Mouse (Mus musculus) retina, postnatal 7 days (tissue): ENCODE measurements at regions not wholly inside any gene's neighbourhood (a gene's known extent, or its start where the extent isn't known, plus 50 kb on each side); places are given as distances from the start of the nearest gene placed in this dataset.
"Not testable (repeated sequence)": the region's sequence is repeated elsewhere in the genome, so short reads cannot be mapped to it uniquely, and the experiment has no call there.

Experiments used
- DNase-seq: peaks from one replicate; pipeline ENCODE4 v3.0.0-alpha.2; 2012; ENCODE audit warnings: low read depth, low spot score

DNA sequence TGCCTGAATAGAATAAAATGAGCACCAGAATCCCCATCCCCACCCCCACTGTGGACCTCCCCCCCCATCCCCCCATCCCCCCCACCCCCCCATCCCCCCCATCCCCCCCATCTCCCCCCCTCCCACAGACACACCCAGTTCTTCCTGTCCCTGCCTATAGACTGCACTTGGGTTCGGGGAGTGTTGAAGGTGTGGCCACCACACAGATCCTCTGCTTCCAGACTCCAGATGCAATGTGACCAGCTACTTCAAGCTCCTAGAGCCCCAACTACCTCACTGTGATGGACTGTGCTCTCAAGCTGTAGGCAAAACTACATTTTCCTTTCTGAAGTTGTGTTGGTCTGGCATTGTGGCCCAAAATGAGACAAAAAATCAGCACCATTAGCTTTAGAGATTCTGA is 138.3 kb upstream of the Rybp start:
- no peak for DNase-seq

DNA sequence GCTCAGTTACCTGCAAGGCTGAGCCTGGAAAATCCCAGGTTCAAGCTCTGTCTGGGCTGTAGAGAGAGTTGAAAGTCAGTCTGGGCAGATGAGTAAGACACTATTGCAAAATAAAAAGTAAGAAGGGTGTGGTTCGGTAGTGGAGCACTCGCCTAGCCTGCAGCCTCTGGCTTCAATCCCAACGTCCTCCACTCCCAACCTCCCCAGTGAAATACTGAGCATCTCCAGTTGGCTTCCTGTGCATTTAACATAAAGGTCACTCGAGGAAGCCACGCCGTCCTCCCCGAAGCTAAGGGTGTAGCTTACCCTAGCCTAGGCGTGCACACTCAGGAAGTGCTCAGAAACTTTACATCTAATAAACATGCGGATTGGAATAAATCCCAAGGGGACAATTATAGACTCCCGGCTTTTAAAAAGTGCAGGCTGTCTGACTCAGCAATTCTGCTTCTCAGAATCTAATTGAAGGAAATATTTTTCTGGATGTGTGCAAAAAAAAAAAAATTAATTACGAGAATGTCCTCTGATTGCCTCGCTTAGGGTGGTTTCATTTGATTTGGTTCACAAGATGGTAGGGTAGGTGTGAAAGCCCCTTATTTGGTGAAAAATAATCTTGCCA is 137.6 kb upstream of the Rybp start:
- no peak for DNase-seq

DNA sequence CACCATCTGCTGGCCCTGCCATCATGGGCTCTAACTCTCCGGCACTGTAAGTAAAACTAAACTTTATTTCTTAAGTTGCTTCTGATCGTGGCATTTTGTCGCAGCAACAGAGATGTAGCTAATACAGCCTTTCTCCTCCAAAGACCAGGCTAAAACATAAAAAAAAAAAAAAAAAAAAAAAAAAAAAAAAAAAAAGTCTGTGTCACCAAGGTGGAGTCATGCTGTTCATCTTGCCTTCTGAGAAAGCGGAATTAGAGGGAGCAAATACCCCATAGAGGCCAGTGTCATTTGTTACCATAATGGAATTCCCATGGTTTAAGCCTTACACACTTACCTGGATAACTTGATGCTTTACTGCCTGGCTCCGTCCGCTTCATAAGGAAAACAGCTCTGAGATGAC is 136.9 kb upstream of the Rybp start:
- DNase-seq = no peak

DNA sequence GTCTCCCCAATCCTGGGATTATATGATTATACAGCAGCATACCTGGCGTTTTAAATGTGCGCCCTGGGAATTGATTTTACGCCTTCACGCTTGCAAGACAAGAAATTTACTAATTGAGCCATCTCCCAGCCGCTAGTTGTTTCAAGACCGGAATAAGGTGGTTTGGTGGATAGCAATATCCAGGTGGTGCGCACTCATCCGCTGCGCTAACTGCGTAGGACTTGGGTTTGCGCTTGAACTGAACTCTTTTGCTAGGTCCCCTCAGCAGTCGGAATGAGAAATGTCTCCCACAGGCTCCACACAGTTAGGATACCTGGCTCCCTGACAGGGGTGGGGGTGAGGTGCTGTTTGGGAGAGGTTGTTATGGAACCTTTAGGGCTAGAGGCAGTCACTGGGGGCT is 136.4 kb upstream of the Rybp start:
- no peak for DNase-seq

DNA sequence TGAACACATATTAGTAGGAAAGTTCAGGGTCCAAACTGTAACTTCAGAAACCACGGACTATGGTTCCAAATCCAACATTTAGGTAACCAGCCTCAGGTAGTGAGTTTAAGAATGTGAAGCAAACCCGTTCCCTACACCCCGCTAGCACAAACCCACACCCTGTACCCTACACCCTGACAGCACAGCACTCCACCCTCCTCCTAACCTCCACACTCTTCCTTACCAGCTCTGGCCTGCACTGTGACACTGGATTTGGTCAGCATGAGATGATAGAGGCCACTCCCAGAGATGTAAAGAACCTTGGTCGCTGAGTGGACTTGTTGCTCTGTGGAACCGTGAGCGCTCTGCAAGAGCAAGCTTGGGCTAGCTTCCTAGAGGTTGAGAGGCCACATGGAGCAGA is 135.3 kb upstream of the Rybp start:
- DNase-seq = no peak

DNA sequence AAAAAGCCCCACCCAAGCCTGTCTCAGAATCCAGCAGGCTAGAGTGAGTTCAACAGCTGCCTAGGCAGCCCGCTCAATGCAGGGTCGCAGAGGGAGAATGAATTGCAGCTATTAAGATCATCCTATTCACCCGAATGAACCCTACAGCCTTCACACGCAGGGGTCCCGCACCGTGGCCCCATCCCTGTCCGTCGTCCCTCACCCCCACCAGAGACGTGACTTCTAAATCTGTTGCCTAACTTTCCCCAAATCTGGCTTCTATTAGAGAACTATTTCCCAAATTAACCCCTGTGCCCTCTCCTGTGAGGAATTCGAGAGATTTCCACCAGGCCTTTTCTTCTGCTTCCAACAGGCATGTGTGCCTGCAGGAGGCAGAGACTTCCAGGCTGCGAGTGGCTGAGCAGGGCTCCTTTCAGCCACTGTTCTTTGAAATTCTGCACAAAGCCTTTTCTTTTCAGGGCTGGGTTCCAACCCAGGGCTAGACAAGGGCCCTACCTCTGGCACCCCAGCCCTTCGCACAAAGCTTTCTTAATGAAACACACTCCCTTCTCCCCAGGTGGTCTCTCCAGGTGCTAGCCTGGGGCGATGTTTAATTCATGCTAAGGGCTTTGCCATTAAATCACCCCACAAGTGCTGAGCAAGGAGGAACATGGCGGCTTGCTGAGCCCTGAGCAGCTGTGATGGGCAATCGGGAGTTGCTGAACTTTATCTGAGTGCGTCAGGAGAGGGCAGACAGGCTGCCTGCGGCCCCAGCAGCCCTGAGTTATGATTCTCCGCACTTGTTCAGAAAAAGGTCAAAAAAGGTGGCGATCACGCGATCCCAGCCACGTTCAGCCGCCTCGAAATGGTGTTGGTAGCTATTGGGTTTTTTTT is 134.7 kb upstream of the Rybp start:
- DNase-seq = no peak

DNA sequence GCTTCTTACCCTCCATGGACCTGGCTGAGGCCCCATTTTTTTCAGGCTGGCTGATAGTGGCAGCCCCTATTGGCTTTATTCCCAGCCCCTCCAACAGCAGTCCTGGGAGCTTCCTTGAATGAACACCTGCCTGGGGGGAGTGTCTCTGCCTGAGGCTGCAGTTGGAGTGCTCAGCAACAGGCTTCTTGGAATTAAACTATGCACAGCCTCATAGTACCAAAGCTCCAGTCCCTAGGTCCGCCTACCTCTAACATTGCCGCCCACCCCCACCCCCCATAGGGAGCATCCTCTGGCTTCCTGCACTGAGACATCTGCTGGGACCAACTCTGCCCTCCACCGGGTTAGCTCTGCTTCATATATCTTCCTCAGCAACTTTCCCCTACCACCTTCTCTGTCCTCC is 133.3 kb upstream of the Rybp start:
- no peak for DNase-seq

DNA sequence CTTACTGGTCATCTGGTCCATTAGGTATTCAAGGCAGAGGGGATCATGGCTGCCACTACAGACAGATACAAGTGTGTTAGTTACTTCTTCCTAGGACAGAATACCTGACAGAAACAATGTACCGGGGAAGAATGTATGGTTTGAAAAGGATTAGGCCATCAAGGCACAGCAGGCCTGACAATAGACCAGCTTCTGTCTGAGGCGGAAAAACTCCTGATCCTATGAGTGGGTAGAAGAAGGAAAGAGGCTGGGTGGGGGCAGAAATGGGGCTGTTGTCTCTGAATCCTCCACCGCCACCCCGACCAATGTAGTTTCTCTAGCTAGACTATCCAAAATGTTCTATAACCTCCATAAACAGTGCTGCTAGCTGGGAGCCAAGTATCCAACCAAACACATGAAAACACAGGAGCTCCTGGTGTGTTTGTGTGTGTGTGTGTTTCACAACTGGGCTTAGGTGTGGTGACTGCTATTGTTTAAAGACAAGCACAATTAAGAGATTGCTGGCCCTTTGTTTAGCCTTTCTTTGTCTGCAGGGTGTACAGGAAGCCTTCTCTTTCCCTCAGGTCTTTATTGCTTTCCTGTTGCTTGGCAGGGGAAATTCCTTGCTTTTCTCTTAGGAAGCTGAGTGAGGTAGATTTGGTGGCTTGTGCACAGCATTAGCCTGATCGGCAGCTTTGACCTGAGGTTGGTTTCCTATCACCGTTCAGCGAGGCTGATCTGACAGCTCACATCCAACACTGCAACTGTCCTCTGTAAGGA is 132.7 kb upstream of the Rybp start:
- no peak for DNase-seq

DNA sequence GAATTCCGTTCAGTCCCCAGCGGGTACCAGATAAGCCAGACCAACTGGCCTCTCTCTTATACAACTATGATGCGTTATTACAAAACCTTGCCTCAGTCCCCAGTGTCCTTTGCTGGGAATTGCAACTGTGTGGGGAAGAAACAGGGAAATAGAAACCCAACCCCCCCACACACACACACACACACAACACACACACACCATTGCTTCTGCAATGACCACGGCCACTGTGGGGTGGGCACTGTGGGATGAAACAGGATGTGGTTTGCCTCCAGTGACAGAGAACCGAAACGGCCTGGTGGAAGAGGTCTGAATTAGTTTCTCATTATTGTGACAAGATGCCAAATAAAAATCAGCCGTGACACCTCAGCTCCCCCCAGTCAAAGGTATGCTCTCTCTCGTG is 128.8 kb upstream of the Rybp start:
- DNase-seq = no peak

DNA sequence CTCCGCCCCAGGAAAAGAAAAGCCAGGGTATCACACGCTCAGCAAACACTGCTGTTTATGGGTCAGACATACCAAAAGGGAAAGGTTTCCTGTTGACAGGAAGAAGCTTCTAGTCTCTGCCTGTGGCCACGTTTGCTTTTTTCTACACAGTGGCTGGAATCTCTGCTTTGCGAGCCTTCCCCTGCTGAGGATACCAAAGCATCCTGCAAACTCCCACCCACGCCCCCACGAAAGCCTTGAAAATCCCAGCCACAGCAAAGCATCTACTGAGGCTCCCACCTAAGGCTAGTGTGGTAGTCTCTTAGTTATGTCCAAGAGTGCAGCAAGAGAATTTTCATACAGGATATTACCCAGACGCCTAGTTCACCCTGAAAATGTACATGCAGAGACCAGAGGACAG is 128.2 kb upstream of the Rybp start:
- no peak for DNase-seq

DNA sequence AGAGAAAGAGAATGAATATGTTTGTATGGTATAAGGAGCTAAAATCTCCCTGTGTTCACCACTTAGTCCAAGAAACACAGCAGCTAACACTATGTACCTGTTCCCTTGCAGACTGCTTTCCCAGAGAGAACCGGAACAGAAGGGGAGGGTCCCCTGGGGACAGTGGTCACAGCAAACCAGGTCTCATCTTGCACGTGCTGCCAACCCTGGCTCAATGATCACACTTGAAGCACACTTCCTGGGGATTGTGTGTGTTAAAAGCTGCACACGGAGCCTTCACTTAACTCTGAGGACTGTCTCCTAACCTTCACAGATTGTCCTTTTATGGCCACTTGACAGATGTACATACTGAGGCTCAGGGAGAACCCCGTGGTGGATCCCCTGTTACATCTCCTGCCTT is 127.6 kb upstream of the Rybp start:
- DNase-seq = no peak

DNA sequence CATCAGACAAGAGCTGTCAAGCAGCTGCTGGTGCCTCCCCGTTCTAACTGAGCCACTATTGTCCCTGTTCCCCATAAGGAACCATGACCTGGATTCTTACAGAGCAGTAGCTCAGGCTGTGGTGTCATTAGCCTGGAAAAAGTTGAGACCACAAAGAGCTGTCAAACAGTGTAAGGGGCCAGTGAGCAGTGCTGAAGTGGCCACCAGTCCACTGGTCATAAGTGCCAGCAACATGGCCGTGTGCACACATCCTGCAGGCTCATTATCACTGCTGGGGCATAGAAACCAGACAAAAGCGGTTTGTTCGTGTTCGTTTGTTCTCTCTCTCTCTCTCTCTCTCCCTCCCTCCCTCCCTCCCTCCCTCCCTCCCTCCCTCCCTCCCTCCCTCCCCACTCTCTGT is 125.2 kb upstream of the Rybp start:
- DNase-seq = no peak

DNA sequence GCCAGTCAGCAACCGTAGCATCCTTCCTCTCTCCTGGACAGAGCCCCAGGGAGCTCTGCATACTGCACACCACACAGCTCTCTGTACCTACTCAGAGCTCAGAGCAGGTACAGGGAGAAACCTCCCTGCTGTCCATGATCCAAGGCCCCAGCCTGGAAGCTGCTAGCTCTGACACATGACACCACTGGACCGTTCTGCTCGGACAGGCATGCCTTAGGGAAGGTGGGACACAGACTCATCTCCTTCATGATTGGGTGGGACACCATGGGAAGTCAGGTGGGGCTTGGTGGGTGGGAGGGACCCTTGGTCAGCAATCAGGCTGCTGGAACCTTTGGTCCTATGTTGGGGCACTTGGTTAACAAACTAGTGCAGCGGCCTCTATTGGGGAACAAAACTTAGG is 124.7 kb upstream of the Rybp start:
- DNase-seq = no peak

DNA sequence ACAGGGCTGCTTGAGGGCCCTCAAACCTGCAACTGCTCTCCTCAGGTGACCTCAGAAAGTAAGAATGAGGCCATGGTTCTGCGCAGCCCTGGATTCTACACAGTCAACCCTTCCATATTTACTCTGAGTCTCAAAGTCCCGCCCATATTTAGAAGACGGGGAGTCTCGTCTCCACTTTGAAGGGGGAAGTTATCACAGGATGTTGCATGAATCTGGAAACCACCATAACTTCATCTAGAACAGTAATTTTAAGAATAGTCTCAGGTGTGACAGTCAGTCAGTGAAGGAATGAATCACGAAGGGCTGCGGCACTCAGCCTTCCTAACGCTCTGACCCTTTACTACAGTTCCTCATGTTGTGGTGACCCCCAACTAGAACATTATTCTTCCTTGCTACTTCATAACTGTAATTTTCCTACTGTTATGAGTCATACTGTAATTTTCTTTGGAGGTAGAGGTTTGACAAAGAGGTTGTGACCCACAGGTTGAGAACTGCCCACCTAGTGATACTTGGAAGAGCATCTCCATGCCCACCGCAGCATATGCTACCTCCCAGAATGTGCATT is 122.9 kb upstream of the Rybp start:
- no peak for DNase-seq

DNA sequence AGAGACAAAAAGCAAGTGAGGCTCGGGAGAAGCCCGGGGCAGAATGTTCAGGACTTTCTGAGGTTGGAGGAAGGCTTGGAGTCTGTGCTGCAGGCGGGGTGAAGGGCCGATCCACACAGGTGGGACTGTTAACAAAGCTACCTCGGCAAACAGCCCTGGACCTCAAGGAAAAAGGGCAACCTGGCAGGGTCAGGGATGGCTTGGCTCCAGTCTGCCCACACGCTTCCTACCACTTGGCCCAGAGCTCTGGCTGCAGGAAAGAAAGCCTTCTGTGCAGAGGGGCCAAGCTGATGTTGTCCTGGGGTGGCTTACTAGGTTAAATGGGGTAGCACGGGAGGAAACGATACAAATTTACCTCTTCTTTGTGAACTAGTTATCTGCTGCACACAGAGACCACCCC is 121.5 kb upstream of the Rybp start:
- no peak for DNase-seq

DNA sequence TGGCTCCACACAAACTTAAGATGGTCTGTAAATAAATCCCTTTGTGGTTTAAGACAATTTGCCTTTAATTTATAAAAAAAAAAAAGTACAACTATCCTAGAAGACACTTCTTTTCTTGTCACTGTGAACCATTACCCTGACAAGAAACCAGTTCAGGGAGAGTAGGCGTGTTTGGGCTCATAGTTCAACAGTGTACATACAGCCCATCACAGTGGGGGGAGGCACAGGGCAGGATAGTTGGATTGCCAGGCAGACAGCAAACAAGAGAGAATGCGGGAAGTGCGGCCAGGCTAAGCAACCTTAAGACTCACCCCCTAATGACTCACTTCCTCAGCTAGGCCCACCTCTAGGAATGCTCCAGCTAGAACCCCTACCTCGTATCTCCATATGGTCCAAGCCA is 119.2 kb upstream of the Rybp start:
- no peak for DNase-seq

DNA sequence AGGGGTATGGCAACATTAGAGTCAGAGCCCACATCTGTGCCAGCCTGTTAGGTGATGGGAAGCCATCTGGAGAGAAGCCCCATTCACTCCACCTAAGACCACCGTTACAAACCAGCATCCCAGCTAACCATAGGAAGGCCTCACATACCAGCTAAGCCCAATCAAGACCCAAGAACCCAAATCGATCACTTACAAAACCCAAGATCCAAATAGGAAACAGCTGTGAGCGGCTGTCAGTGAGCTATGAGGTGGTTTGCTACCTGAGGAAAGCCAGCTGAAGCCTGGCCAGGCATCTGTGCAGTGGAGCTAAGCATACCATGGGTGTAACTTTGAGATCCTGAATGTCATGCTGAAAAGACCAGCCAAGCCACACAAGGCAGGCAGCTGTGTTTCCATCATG is 116.9 kb upstream of the Rybp start:
- DNase-seq = no peak

DNA sequence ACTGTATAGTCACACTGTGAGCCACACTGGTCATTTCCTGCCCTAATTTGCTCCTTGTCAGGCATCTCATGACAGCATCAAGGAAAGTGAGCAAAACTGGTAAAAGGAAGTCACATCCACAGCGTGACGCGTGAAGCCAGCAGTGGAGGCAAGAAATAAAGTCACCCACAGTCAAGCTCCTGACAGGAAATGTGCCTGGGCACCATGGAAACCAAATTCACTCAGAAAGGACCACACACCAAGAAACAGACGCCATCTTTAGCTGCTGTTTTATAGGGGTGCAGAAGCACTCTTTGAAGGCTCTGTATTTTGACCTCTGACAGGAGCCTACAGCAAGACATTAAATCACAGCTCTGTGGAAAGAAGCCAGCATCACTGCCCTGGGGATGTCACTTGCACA is 115.4 kb upstream of the Rybp start:
- DNase-seq = no peak

DNA sequence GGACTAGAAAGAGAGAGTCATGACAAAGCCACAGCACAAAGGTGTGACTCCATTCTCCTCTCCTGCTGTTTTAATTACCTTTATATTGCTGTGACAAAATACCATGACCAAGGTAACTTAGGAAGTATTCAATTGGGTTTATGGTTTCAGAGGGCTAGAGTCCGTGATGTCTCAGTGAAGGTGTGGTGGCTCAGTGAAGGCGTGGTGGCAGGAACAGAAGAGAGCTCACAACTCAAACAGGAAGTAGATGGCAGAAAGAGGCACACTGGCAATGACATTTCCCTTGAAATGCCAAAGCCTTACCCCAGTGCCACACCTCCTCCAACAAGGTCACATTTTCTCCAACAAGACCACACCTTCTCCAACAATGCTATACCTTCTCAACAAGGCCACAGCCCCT is 114.4 kb upstream of the Rybp start:
- no peak for DNase-seq

DNA sequence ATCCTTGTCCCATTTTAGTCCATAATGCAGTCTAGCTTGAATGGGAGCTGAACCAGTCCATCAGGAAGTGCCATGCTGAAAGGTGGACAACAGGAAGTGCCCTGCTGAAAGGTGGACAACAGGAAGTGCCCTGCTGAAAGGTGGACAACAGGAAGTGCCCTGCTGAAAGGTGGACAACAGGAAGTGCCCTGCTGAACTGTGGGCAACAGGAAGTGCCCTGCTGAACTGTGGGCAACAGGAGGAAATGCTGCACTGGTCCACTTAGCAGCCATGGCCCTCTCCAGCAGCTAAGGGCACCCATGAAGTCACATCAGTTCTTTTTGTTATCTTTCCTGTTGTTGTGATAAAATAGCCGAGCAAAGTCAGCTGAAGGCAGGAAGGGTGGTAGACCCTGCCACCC is 112.1 kb upstream of the Rybp start:
- not testable (repeated sequence) for DNase-seq

DNA sequence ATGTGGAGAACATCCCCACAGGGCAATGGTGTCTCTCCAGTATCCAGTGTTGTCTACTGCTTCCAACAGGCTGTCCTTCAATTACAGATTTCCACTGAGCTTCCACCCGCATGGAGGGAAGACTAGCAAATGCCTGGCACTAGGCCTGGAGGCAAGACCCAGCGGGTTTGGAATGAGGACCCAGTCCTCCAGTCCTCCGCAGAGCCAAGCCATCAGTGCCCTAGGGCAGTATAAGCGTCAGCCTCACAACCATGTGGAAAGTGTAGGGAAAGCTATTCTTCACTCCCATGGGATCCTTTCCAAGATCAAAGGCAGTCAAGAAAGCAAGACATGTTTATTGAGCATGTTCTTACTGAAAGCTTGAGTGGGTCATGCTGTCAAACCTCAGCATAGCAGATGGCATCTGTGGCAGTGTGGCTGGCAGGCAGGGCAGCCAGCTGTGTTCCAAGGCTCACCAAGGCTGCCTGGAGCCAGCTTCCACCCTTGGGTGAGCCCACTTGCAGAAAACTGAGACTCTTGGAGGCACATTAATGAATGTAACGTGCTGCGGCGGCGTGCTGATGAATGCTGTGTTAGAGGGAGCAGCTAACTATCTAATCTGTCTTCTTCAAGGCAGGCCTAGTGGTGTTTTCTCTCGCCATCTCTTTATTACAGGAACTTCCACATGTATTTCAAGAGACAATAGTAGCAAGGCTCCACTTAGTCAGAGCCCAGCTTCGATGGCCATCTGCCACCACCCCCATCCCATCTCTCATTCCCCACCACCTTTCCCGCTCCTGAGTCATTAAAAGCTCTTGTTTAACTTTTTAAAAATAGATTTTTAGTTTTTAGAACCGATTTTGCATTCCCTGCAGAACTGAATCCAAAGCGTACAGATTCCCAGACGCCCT is 109.3 kb upstream of the Rybp start:
- DNase-seq = no peak
